Mouse (Mus musculus) myocyte (in vitro differentiated cells): ENCODE results near the gene Lrwd1. TPM values are rescaled to one million over a fixed set of nuclear protein-coding genes. Genes with fewer than 3 reads are reported as not detected.
A peak's percentile ranks its signal among the peaks of the same experiment; 100 is the strongest.

ENCODE experiments used
- H3K27me3 ChIP-seq: one replicate; pipeline ENCODE4 v1.6.1; 2011; ENCODE audit not compliant: control insufficient read depth, insufficient read depth, insufficient read length
- H3K36me3 ChIP-seq: one replicate; pipeline ENCODE4 v1.6.1; 2011; ENCODE audit not compliant: control insufficient read depth, insufficient read depth
- H3K4me2 ChIP-seq: one replicate; pipeline ENCODE4 v1.6.1; 2011; ENCODE audit warnings: low read depth, control low read depth
- H3K4me3 ChIP-seq: one replicate; pipeline ENCODE4 v1.5.1; 2011; ENCODE audit warnings: mild to moderate bottlenecking, control low read depth, moderate library complexity
- H3K79me2 ChIP-seq: one replicate; pipeline ENCODE4 v1.6.1; 2011; ENCODE audit not compliant: control insufficient read depth, insufficient read depth
- H3ac ChIP-seq: one replicate; pipeline ENCODE4 v1.6.1; 2011; ENCODE audit not compliant: control insufficient read depth, insufficient read length
- CEBPB ChIP-seq: IDR thresholded peaks from 2 replicates; pipeline ENCODE4 v1.6.1; 2011; ENCODE audit warnings: mild to moderate bottlenecking, moderate library complexity; ENCODE audit not compliant: poor library complexity, insufficient read depth, severe bottlenecking
- E2F4 ChIP-seq: IDR thresholded peaks from one replicate; pipeline ENCODE4 v1.6.1; 2011; ENCODE audit warnings: mild to moderate bottlenecking, control low read depth, moderate library complexity; ENCODE audit not compliant: insufficient read depth
- MAX ChIP-seq: IDR thresholded peaks from one replicate; pipeline ENCODE4 v1.6.1; 2011; ENCODE audit warnings: low read depth, mild to moderate bottlenecking, control low read depth
- MYOD1 ChIP-seq, 3 experiments: IDR thresholded peaks; one replicate each; pipeline ENCODE4 v1.6.1; 2011; ENCODE audit warnings: control low read depth in 2 of 3, low read depth in 2 of 3, mild to moderate bottlenecking in 2 of 3, moderate library complexity in 1 of 3; ENCODE audit not compliant: insufficient read length in 2 of 3, control insufficient read depth in 1 of 3
- MYOG ChIP-seq, 3 experiments: IDR thresholded peaks; one replicate each; pipeline ENCODE4 v1.6.1; 2011; ENCODE audit warnings: control low read depth in 2 of 3, low read depth in 2 of 3, mild to moderate bottlenecking in 2 of 3; ENCODE audit not compliant: insufficient read length in 2 of 3, control insufficient read depth in 1 of 3, insufficient read depth in 1 of 3
- POLR2A ChIP-seq: IDR thresholded peaks from one replicate; pipeline ENCODE4 v1.6.1; 2011; ENCODE audit warnings: low read depth, mild to moderate bottlenecking, control low read depth, moderate library complexity; ENCODE audit not compliant: insufficient read length
- POLR2AphosphoS2 ChIP-seq: IDR thresholded peaks from one replicate; pipeline ENCODE4 v1.6.1; 2011; ENCODE audit warnings: low read depth, control low read depth; ENCODE audit not compliant: insufficient read length
- REST ChIP-seq: IDR thresholded peaks from one replicate; pipeline ENCODE4 v1.6.1; 2011; ENCODE audit warnings: mild to moderate bottlenecking, control low read depth, moderate library complexity; ENCODE audit not compliant: insufficient read depth, insufficient read length
- SRF ChIP-seq: IDR thresholded peaks from one replicate; pipeline ENCODE4 v1.6.1; 2011; ENCODE audit warnings: low read depth; ENCODE audit not compliant: control insufficient read depth, insufficient read length
- TCF12 ChIP-seq: IDR thresholded peaks from one replicate; pipeline ENCODE4 v1.6.1; 2011; ENCODE audit warnings: mild to moderate bottlenecking, control low read depth; ENCODE audit not compliant: poor library complexity, insufficient read depth, severe bottlenecking
- TCF3 ChIP-seq: IDR thresholded peaks from one replicate; pipeline ENCODE4 v1.6.1; 2011; ENCODE audit warnings: low read depth, control low read depth; ENCODE audit not compliant: insufficient read length
- USF1 ChIP-seq: IDR thresholded peaks from one replicate; pipeline ENCODE4 v1.6.1; 2011; ENCODE audit warnings: low read depth, mild to moderate bottlenecking, control low read depth, moderate library complexity
- polyA plus RNA-seq: library from polyadenylated mRNA; unstranded; fragments of >200 nt; fragmentation: generic; extraction: Trizol; gene quantifications from one replicate; pipeline ENCODE4 v1.2.1, GENCODE M21; 2012; ENCODE audit warnings: missing spikeins

Lrwd1 gene
- polyA plus RNA-seq, 1 experiment: 31.7 TPM

DNA sequence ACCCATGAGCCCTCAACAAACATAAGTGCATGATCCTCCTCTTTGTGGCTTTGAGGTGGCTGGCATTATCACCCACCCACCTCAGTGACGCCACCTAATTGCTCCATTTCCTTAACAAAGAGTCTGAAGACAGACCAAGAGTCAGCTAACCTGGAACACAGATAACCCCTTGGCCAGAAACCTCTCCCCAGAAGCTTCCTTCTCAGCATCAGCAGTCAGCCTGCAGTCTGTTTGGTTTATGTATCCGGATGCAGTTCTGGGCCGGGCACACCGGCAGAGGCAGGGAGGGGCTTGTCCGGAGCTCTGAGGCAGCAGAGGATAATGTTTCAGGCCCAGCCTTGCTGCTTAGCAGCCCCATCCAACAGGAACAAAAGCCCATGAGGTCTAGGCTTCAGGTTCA is 43.7 kb upstream of the Lrwd1 start:
- no peak for TF ChIP-seq MYOG (IDR thresholded peaks at IDR 0.05; ENCODE audit: control insufficient read depth in 1 of 3, insufficient read depth in 1 of 3, insufficient read length in 2 of 3, low read depth in 2 of 3)
- no peak for TF ChIP-seq USF1
- no peak for TF ChIP-seq POLR2A
- no peak for TF ChIP-seq REST
- TF ChIP-seq CEBPB: no peak
- no peak for TF ChIP-seq MYOD1 (IDR thresholded peaks at IDR 0.05; ENCODE audit: control insufficient read depth in 1 of 3, insufficient read length in 2 of 3, low read depth in 2 of 3)
- TF ChIP-seq TCF3: no peak
- TF ChIP-seq MAX: no peak
- no peak for TF ChIP-seq SRF
- no peak for TF ChIP-seq E2F4
- no peak for TF ChIP-seq TCF12
- no peak for TF ChIP-seq POLR2AphosphoS2
- Histone ChIP-seq H3K4me3 (no peak overlapping the region), H3K36me3 (peaks cover 17% of the 10 kb centered on the region), H3K4me2 (no peak overlapping the region), H3K27me3 (no peaks in the 10 kb centered on the region), H3ac (no peak overlapping the region), H3K79me2 (no peaks in the 10 kb centered on the region)

DNA sequence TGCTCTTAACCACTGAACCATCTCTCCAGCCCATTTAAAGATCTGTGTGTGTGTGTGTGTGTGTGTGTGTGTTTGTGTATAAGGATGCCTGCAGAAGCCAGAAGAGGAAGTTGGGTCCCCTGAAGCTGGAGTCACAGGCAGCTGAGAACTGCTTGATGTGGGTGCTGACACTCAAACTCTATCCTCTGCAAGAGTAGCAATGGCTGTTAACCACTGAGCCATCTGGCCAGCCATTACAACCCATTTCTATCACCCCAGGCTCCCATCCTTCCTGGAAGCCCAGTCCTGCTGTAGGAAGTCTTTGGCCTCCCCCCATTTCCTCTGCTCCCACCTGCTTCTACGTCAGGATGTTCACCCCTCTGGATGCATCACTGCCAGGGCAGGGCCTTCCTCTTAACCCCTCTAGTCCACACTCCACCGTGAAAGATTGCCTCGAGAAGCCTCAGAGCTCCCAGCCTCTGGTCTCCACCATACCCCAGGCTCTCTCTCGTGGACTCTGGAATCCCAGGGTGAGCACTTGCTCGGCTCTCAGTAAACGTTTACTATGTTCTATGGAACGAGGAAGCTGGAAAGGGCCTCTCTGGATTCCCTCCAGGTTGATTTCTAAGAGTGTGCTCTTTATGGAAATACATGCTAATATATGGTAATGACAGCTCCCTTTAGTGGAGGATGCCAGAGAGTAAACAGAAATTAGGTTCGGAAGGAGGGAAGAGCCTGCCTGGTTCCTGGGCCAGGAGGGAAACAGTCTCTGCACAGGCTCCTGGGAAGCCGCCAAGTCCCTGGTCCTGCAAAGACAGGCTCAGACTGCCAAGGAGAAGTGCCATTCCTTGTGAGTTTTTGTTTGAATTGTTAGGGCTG is 38.0 kb upstream of the Lrwd1 start:
- TF ChIP-seq SRF (no peak), POLR2AphosphoS2 (no peak), MYOD1 (IDR thresholded peaks at IDR 0.05; ENCODE audit: control insufficient read depth in 1 of 3, insufficient read length in 2 of 3, low read depth in 2 of 3) (no peak), TCF3 (no peak), CEBPB (no peak), MAX (no peak), REST (no peak)
- Histone ChIP-seq H3K4me2 (no peak overlapping the region), H3K36me3 (peaks cover 7% of the 10 kb centered on the region), H3K27me3 (no peaks in the 10 kb centered on the region), H3ac (no peak overlapping the region), H3K4me3 (no peak overlapping the region), H3K79me2 (peaks cover 8% of the 10 kb centered on the region)

DNA sequence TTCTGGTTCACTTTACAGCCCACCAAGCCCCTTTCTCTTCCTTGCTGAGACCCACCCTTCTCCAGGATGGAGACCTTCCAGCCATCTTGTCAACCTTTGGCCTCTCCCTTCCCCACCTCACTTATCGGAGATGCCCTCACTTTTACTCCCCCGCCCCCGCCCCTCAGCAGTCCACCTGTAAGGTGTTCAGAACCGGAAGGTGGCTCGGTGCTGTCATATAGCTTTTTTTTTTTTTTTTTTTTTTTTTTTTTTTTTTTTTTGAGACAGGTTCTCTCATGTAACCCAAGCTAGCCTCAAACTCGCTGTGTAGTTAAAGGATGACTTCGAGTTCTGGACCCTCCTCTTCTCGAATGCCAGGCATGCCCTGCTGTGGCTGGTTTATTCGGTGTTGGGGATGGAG is 37.1 kb upstream of the Lrwd1 start:
- Histone ChIP-seq H3ac (no peak overlapping the region), H3K4me3 (no peak overlapping the region), H3K4me2 (no peak overlapping the region), H3K27me3 (no peaks in the 10 kb centered on the region), H3K36me3 (peaks cover 8% of the 10 kb centered on the region), H3K79me2 (peaks cover 10% of the 10 kb centered on the region)
- no peak for TF ChIP-seq USF1
- TF ChIP-seq CEBPB: no peak
- no peak for TF ChIP-seq TCF3
- TF ChIP-seq POLR2A: no peak
- TF ChIP-seq TCF12: no peak
- no peak for TF ChIP-seq MAX
- TF ChIP-seq SRF: no peak
- TF ChIP-seq REST: no peak
- TF ChIP-seq POLR2AphosphoS2: no peak
- TF ChIP-seq E2F4: no peak
- TF ChIP-seq MYOG (IDR thresholded peaks at IDR 0.05; ENCODE audit: control insufficient read depth in 1 of 3, insufficient read depth in 1 of 3, insufficient read length in 2 of 3, low read depth in 2 of 3): no peak
- no peak for TF ChIP-seq MYOD1 (IDR thresholded peaks at IDR 0.05; ENCODE audit: control insufficient read depth in 1 of 3, insufficient read length in 2 of 3, low read depth in 2 of 3)

DNA sequence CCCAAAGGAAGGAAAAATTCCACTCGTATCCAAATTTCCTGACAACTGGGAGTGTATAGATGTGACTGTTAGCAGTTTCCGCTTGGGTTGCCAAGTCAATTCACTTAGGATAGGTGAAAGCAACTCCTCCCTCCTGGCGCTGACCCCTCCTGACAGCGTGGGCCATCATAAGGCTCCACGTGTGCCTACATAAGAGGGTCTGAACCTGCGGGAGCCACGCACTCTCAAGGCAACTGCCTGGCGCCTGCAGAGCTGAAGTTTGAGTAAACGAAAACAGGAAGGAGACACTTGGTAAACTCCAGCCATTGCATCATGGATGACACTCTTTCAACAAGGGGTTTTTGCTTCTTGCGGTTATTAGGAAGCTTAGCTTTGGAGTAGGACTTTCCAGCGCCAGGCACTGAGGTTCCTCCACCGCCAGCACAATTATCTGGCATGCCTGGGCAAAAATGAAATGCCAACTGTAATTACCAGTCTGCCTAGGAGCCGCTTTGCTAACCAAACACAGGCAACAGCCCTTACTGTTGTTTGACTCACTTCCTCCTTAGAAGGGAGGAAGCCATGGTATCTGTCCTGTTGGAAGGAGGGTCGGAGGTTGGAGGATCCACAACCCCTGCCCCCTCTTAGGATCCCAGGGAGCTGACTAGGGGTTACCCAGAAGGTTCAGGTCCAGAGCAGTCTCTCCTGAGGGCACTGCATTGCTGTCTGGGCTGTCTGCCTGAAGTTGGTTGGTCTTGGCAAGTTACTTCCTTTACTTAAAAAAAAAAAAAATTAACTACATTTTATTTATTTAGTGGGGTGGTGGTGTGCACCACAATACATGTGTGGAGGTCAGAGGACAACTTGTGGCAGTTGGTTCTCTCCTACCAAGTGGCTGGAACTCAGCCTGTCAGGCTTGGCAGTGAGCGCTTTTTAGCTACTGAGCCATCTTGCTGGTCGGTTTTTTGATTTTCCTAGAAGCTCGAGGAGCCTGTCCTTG is 35.8 kb upstream of the Lrwd1 start:
- peak; percentile 51 for TF ChIP-seq POLR2A
- peak; percentile 47 for TF ChIP-seq POLR2AphosphoS2
- TF ChIP-seq TCF3: no peak
- peak; percentile 1 for TF ChIP-seq MAX
- TF ChIP-seq MYOD1 (IDR thresholded peaks at IDR 0.05; ENCODE audit: control insufficient read depth in 1 of 3, insufficient read length in 2 of 3, low read depth in 2 of 3): no peak
- TF ChIP-seq TCF12: no peak
- no peak for TF ChIP-seq MYOG (IDR thresholded peaks at IDR 0.05; ENCODE audit: control insufficient read depth in 1 of 3, insufficient read depth in 1 of 3, insufficient read length in 2 of 3, low read depth in 2 of 3)
- no peak for TF ChIP-seq USF1
- TF ChIP-seq CEBPB: peak; percentile 62; the same call in 1 of the 2 replicates
- TF ChIP-seq SRF: no peak
- no peak for TF ChIP-seq E2F4
- no peak for TF ChIP-seq REST
- peak overlapping the region; percentile 92 for H3K4me2 ChIP-seq
- peaks cover 10% of the 10 kb centered on the region for H3K79me2 ChIP-seq

More for the DNA sequence above, 35.8 kb upstream of the Lrwd1 start:
- Histone ChIP-seq H3K4me3 (peak overlapping the region; percentile 67), H3K36me3 (peaks cover 5% of the 10 kb centered on the region), H3ac (peak overlapping the region; percentile 32), H3K27me3 (no peaks in the 10 kb centered on the region)
